Mouse (Mus musculus) heart, postnatal 4 days (tissue): Measurements from ENCODE around the gene Rdh12. TPM values are rescaled to one million over a fixed set of nuclear protein-coding genes. Genes with fewer than 3 reads are reported as not detected.
"Not testable (repeated sequence)": the region's sequence is repeated elsewhere in the genome, so short reads cannot be mapped to it uniquely, and the experiment has no call there.

Experiments
- DNase-seq: peaks from one replicate; pipeline ENCODE4 v3.0.0; 2021
- total RNA-seq, 2 experiments: library from RNA; stranded (reverse); gene quantifications; 2 replicates each; pipeline ENCODE4 v1.2.3; 2021

The Rdh12 gene
- total RNA-seq = not detected

DNA sequence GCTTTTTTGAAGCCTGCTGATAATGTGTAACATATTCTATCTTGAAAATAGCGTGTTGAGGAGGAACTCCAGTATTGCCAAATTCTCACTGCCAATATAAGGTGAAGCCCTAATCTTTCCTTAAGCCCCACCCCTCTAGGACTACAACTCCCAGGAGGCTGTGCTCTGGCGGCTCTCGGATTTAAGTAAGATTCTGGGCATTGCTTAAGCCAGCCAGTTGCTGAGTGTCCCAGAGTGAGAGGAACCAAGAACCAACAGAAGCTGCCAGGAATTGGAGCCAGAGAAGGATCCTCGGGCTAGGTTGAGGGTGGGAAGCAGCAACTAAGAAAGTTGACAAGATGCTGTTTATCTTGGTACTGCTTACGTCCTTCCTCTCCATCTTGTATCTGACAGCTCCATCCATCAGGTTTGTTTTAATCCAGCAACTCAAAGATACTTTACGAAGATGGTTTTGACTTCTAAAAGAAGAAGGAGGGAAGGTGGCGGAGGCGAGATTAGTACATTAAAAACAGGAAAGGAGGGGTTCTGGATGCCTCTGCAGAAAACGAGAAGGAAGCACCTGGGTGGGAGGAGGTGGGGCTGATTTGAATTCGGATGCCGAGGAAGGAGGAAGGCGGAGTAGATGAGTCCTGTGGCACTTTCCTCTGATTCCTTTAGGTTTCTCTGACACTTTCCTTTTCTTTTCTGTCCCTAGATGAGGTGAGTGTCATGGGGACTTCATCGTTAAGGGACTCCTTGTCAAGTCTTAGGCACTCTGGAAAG, at the start of gene Rdh12:
TSS of gene Rdh12 (plus strand) at position 212 of the 762 bp plus-strand sequence.
- DNase-seq = peak; percentile 11

DNA sequence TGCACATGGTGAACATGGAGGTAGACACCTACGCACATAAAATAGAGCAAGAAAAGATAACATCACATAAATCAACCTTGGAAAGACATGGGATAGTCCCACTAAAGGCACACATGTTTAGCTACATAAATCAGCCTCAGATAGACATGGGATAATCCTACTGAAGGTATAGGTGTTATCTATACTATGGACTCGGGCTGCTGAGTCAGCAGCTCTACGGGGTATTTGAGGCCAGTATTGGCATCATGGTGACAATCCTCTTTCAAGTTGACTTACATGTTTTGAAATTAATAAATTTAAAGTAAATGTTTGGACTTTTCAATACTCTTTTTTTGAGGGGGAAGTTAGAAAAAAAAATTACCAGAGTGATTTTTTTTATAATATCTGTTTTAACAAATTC, 45.8 kb upstream of the Rdh12 start:
- DNase-seq = no peak

DNA sequence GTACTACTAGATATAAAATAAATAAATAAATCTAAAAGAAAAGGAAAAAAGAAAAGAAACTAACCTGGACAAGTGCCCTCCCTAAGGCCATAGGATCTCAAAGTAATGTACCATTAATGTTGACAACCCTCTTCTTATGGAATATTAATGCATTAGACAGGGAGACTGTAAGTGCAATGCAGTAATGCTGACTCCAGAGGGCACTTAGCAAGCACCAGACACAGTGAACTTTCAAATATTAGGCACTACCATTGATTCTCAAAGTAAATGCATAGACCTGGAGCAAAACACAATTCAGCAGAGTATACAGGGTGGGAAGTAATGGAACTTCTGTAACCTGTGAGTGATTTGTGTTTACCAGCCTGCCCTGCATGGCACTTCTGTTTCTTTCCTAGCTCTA, 39.5 kb upstream of the Rdh12 start:
- DNase-seq = no peak

DNA sequence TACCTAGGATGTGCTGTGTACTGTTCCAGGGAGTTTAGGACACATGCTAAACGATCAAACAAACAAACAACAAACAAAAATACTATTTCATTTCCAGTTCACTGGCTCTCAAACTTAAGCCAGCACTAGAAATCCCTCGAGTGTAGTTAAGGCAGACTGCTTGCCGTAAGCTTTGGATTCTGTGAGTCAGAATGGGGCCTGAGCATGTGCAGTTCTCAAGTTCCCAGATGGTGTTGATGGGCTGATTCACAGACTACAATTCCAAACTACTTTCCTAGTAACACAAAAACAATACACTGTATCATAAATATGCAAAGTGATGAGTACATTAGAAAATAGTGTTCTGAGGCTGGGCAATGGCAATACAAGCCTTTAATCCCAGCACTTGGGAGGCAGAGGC, 38.3 kb upstream of the Rdh12 start:
- DNase-seq = no peak

DNA sequence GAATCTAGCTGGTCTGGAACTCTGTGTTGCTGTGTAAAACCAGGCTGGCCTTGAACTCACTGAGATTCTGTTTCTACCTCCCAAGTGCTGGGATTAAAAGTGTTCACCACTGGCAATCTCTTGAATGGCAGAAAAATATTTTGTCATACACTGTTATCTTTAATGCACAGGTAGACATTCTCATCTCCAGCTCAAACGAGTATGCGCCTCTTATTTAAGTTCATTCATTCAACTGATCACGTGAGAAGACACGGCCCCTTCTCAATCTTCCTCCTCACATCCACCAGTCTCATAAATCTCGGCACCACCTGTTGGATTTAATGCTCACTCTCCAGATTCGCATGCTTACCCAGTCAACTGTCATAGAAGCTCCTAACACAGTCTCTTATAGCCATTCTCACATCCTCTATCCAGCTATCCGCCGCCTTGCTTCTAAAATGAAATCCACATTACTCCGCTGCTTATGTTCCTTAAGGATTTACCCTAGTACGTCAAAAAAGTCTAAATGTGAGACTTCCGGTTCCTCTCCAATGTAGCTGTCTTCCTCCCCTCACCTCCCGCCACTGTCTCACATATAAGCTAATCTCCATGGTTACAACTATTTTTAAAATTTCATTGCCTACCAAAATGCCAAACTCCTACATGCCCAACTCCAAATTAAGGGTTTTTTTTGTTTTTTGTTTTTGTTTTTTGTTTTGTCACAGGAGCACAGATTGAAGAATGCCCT, 37.3 kb upstream of the Rdh12 start:
- DNase-seq = no peak

DNA sequence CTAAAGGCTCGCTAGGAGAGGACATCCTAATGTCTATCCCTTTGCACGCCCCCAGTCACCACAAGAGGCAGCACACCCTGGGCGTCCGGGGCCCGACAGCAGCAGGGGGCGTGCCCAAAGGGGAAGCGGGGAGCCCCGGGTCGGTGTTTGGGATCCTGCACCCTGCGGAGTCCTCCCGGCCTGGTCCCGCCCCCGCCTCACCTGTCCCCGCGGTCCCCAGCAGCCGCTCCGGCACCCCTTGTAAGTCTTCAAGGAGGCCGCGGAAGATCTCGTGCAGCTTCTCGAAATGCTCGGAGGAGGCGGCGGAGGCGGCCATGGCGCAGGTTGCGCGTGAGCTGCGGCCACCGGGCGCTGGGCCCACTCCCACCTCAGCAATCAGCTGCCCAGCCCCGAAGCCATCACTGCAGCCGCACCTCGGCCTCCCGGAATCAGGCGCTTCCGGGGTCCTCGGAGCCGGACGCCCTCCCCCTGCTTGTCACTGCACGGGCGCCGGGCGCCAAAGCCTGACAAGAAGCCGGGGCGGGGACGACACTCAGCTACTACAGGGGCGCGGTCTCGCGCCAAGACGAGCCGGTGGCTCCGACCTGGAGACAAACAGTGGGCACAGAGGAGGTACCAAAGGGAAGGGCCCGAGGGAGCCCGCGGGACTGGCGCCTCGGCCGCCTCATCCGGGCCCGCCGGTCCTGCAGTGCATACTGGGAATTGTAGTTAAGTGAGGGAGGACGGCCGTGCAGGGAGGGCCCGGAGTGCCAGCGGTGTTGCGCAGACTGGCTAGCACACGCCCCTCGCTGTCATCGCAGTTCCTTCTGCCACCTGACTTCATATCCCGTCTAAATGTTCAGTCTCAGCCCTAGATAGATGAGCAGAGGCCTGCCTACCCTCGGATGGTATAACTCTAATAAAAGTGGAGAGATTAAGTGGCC, 36.4 kb upstream of the Rdh12 start, which contains the start of gene Vti1b:
TSS of gene Vti1b (minus strand) at position 649 of the 923 bp plus-strand sequence.
- DNase-seq = peak; percentile 88

DNA sequence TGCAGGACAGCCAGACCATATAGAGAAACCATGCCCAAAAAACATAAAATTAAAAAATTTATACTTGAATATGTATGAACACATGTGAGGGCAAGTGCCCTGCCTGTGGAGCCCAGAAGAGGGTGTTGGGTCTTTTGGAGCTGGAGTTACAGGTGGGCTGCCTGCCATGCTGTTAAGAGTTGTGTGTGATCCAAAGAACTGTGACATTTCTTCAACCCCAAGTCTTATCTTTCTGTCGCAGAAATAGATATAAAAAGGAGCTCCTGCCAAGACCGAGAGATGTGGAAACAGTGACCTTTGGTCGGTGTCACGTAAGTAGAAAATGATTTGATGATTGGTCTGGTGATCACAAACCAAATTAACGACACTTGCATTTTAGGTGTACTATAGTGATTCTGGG, 35.0 kb upstream of the Rdh12 start:
- peak; percentile 12 for DNase-seq

DNA sequence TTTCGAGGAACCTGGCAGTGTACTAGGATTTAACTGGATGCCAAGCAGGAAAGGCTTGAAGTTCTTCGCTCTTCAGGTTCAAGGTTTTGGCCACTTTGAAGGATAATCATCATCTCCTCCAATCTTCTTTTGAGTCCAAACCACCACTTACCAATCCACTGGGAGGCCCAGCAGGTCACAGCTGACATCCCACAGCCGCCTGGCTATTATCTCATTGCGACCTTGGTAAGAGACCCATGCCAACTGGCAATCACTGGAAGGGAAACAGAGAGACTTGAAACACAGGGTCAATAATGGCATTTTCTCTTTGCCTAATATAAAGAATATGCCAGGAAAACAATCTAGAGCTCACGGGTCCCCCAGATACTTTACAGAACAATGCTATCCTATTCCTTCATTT, 32.7 kb upstream of the Rdh12 start:
- no peak for DNase-seq

DNA sequence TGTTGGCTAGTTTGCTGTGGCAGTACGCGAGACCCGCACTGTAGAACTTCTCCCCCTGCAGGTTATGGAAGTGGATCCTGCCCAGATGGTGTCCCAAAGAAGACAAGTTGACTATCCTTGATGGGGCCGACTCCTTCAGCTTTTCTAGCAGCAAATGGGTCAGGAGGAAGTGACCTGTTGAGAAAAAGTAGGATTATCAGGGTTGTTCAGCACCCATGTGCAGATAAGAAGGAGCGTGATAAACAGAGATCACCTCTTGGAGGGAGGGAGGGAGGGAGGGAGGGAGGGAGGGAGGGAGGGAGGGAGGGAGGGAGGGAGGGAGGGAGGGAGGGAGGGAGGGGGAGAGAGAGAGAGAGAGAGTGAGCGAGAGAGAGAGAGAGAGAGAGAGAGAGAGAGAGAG, 23.6 kb upstream of the Rdh12 start:
- not testable (repeated sequence) for DNase-seq

DNA sequence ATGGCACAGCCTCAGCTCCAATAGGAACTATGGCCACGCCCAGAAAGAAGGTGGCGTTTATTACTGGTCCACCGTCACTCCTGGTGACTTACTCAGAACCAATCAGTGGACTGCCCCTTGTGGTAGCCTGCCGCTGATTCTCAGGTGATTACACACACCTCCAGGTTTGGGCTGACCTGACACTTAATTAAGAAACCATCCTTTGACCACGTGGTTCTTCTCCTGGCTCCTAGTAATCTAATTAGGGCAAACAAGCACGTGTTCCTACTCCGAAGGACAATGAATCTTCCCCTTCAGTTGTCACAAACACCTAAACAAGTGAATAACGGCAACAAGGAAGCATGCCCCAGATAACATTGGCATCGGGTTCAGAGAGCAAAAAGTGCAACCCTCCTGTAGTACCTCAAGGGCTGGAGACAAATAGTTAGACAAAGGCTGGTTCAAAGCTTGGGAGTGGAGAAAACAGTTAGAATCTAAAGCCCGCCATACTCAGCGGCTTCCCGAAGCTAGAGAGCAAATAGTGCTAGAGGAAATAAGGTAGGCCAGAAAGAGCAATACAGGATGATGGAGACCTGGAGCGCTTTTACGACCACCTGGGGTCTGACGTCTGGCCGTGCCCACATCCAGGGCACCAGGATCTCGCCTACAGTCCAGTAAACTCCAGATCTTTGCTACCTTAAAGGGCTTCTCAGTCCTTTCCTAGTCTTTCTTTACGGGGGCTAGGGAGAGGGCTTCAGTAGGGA, 17.6 kb upstream of the Rdh12 start:
- DNase-seq = peak; percentile 39

DNA sequence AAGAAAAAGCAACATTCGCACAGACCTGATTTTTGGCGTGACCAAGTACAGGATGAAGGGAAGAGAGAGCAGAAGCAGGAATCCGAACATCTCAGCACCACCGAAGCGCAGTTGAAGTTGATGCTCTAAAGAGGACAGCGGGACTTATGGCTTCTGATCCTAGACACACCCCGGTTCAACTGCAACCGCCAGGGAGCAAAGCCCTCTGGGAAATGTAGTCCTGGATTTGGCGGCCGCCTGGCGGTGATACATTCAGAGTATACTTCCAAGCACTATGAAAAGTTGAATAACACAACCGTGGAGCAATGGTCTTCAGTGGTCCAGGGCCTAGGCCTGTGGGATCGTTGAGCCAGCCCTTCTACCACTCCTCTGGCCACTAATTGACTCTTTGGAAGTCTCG, 17.0 kb upstream of the Rdh12 start:
- peak; percentile 80 for DNase-seq

DNA sequence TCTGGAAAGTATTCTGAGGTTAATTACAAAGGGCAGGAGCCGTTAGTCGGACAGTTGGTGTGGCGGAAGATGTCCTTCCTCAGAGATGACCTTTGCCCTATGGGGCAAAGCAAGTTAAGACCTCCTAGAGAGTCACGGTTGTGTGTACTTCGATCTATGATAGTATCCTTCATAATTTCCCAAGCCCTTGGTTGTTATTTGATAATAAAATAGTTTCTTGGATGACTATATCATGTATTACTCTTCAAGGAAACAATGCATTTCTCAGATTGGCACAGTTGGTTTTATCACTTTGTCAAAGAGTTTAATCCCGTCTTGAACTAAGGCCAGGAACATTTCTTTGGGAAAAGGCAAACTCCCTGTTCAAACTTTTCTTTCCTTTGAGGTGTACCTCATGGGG, 16.5 kb upstream of the Rdh12 start, which contains the start of gene Rdh11:
TSS of gene Rdh11 (minus strand) at position 101 of the 400 bp plus-strand sequence.
- no peak for DNase-seq

DNA sequence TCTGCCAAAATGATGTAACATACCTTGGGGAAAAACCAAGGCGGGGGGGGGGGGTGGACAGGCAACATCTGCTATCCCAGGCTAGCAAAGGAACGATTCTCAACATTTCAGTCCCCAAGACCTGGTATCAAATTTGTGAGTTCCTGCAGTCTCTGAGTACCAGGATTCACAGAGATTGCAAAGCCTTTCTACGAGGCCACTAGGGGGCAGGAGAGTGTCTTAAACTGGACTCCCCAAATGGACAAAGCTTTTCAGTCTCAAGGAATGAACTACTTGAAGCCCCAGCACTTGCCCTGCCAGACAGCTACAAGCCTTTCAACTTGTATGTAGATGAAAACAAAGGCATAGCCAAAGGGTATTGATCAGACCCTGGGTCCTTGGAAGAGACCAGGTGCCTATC, 15.3 kb upstream of the Rdh12 start:
- DNase-seq = peak; percentile 78

DNA sequence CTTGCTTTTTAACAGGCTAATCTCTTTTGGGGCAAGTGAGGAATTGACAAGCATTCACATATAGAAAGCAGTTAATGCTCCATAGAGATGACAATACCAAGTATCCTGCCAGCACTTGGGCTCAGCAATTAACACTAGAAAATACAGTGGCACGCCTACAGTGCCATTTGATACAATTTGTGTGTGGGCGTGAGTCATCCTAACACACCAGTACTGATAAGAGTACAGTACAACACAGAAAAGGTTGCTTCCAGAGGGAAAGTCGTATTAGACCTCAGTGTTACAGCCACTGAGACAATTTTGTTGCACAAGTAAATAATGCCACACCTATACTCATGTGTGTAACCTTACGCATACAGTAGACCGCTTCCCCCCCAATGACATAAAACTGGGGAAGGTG, 11.6 kb upstream of the Rdh12 start:
- DNase-seq = no peak

DNA sequence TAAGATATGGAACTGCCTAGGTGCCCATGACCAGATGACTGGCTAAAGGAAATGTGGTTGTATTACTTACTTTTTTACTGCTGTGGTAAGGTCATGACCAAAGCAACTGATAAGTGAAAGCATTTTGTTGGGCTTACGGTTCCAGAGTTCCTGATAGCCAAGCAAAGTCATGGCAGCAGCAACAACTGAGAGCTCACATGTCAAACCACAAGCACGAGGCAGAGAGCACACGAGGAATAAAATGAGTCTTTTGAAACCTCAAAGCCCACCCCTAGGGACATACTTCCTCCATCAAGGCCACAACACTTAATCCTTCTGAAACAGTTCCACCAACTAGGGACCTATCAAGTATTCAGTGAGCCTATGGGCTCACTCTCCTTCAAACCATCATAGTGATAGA, 6.8 kb upstream of the Rdh12 start:
- DNase-seq = no peak

DNA sequence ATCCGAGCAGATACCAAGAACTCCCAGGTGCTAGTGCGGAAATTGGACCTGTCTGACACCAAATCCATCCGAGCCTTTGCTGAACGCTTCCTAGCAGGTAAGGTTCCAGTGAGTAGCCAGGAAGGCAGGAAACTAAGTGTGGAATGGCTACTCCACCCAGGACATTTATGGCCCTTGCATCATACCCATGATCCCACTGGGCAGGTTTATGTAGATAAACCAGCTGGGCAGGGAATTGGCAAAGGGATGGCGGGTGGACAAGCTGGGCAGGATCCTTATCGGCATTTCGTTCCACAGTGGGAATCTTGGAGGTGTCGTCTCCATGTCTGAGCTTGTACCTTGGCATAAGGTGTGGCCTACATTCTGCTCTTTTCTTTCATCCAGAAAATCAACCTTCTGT, 2.7 kb downstream of the Rdh12 start:
- DNase-seq = no peak

DNA sequence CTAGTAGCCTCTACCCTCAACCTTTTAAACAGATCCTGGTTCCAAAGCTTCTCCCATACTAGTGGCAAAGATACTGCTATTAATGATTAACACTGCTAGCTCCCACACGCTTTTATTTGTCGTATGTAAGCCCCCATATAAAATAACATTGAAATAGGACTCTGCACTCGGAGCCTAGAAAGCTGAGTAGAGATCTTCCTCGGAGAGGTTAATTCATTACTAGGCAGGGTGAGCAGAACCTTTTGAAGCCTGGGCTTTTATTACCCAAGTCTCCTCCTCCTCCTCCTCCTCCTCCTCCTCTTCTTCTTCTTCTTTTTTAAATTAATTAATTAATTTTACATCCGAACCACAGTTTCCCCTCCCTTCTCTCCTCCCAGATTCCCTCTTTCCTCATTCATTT, 8.8 kb downstream of the Rdh12 start:
- no peak for DNase-seq

DNA sequence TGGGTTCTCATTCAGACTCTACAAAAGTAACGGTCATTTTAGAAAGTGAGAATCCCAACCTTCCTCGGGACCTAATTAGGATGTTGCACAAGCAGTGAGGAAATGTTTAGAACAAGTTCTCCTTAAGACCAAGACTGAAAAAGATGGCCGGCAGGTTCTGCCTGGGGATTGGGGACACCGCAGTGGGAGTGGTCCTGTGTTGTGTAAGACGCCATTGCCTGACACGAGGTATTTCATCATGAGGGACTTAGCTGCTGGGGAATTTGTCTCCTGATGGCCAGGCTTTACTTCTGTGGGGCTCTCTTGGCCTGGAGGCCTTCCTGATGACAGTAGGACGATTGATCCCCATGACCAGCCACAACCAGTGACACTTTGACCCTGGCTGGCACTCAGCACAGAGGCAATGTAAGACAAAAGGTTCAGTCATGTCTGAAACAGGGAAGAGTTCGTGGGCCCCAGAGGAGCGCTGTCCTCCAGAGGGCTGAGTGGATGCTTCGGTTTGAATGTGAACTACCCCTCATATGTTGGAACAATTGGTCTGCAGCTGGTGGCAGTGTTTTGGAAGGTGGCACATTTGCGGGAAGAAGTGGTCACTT, 26.9 kb downstream of the Rdh12 start:
- no peak for DNase-seq

DNA sequence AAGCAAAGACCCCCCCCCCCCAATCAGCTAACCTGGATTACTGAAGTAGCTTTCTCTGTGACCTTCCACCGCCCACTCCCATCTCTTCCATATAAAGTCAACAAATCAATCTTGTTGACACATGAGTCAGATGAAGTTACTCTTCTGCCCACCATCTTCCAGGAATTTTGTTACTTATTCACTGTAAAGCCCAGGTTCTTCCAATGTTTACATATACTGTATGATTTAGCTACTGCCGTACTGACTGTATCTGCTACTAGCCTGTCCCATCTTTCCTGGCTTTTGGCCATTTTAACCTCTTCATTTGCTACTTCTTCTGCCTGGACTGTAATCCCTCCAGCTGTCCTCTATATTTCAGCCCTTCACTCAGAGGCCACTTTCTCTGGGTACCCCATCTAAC, 33.3 kb downstream of the Rdh12 start:
- DNase-seq = no peak

DNA sequence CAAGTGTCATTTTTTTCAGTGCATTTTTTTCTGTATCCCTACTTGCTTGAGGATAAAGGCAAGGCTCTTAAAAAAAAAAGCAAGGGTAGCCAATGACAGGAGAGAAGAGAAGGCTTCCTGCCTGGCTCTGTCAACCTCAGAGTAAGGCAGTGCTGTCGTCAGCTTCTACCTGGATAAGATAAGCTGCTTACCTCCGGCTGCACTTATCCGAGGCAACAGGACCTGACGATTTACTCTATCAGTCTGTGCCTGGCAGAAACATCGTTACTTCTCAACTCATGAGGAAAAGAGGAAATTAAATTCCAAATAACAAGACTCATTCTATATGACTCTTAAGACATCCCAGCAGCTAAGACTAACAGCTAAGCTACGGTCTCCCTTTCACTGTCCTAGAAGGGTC, 34.2 kb downstream of the Rdh12 start:
- DNase-seq = no peak

DNA sequence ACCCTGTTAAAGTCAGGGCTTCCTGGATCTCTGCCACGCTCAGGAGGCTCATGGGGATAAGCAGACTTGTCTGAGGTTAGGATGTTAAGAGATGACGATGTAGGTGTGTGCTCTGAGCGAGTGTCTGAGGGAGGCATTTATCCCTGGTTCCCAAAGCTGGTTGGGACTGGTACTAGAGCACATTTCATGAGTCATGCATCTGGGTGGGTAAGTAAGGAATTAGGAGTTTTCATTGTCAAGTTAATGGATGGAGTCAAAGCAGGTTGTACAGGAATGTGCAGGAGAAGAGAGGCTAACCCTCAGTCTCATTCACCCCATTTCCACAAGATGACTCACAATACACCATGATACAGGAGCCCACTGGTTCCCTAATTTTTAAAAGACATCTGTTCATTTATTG, 39.4 kb downstream of the Rdh12 start:
- no peak for DNase-seq
